Mouse (Mus musculus) embryonic facial prominence, embryonic 12.5 days (tissue): ENCODE measurements around the gene Gm5485. TPM values are rescaled to one million over a fixed set of nuclear protein-coding genes. Genes with fewer than 3 reads are reported as not detected.

Experiments used
- ATAC-seq: fragments of 200-750 bp; cut with Nextera tagmentation; 2 replicates; pipeline ENCODE4 v1.8.0; 2017; ENCODE audit not compliant: insufficient number of reproducible peaks, insufficient read depth, low FRiP score, low TSS enrichment
- H3K27ac ChIP-seq: fragments of 300-500 bp; sonication (generic); 2 replicates; pipeline ENCODE4 v1.5.1; 2016; ENCODE audit warnings: mild to moderate bottlenecking
- H3K27me3 ChIP-seq: fragments of 300-500 bp; sonication (generic); 2 replicates; pipeline ENCODE4 v1.6.1; 2016; ENCODE audit warnings: mild to moderate bottlenecking, moderate library complexity
- H3K36me3 ChIP-seq: fragments of 300-500 bp; sonication (generic); 2 replicates; pipeline ENCODE4 v1.6.1; 2016; ENCODE audit warnings: mild to moderate bottlenecking
- H3K4me1 ChIP-seq: fragments of 300-500 bp; sonication (generic); 2 replicates; pipeline ENCODE4 v1.6.1; 2016
- H3K4me2 ChIP-seq: fragments of 300-500 bp; sonication (generic); replicated peaks from 2 replicates; pipeline ENCODE4 v1.6.1; 2016; ENCODE audit warnings: mild to moderate bottlenecking, moderate library complexity
- H3K4me3 ChIP-seq: fragments of 300-500 bp; sonication (generic); 2 replicates; pipeline ENCODE4 v1.5.1; 2016; ENCODE audit warnings: mild to moderate bottlenecking
- H3K9ac ChIP-seq: fragments of 300-500 bp; sonication (generic); 2 replicates; pipeline ENCODE4 v1.6.1; 2016; ENCODE audit warnings: mild to moderate bottlenecking, moderate library complexity
- H3K9me3 ChIP-seq: fragments of 300-500 bp; sonication (generic); 2 replicates; pipeline ENCODE4 v1.6.1; 2016; ENCODE audit warnings: mild to moderate bottlenecking, moderate library complexity
- WGBS: fragments of 180-500 bp; shearing (Covaris S2); methylation state at CpG from one replicate; pipeline ENCODE4 v1.1.7; 2016; 5-methylcytosine and 5-hydroxymethylcytosine counted together
- polyA plus RNA-seq: library from polyadenylated mRNA; unstranded; fragments of >200 nt; fragmentation: Nextera tagmentation; extraction: Ambion mirVana; gene quantifications from 2 replicates; pipeline ENCODE4 v1.2.1, GENCODE M21; 2016

The Gm5485 gene
- not detected in 2 replicates for polyA plus RNA-seq

GRCm38 (mm10) chr16:48412246-48412645 lies at the start of gene Gm5485:
Gene Gm5485 (minus strand): TSS chr16:48412416.
- no peak for ATAC-seq
- H3K4me3 ChIP-seq: no peak within 1 kb of the TSS
- H3K9me3 ChIP-seq: no peaks in the 10 kb centered on the region
- no peaks in the 10 kb centered on the region for H3K36me3 ChIP-seq
- H3K27ac ChIP-seq: no peak within 1 kb of the TSS
- H3K4me1 ChIP-seq: no peaks in the 10 kb centered on the region
- 82% methylated on average over 1 of the region's 1 CpGs for WGBS
- H3K4me2 ChIP-seq: no peak within 1 kb of the TSS
- no peak within 1 kb of the TSS for H3K9ac ChIP-seq
- H3K27me3 ChIP-seq: no peaks in the 10 kb centered on the region

DNA sequence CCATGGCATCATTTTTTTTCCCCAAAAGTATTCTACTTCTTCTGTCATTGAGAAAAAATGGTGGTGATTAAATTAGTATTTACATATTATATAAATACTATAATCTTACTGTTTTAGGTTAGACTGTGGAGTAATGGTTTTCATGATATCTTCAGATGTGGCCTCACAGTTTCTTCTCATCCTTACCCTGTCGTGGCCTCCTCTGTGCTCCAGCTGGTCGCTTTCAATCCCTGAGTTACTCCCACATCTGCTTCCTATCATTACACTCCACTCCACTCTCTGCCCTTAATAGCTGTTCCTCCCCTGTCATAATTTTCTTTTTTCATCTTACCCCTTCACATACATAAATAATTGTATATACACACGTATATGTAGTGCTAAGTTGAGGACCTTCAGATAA lies 41.0 kb upstream of the Gm5485 start:
- Histone ChIP-seq H3K36me3 (no peaks in the 10 kb centered on the region), H3K27ac (no peak overlapping the region), H3K4me3 (no peak overlapping the region), H3K9ac (no peak overlapping the region), H3K4me2 (no peak overlapping the region), H3K27me3 (no peaks in the 10 kb centered on the region), H3K9me3 (no peaks in the 10 kb centered on the region), H3K4me1 (no peaks in the 10 kb centered on the region)
- WGBS: 42% methylated on average over 3 of the region's 3 CpGs
- ATAC-seq: no peak

GRCm38 (mm10) chr16:48446161-48446925 lies 34.1 kb upstream of the Gm5485 start:
- no peak overlapping the region for H3K4me2 ChIP-seq
- no peaks in the 10 kb centered on the region for H3K9me3 ChIP-seq
- 74% methylated on average over 8 of the region's 8 CpGs for WGBS
- H3K4me3 ChIP-seq: no peak overlapping the region
- no peak overlapping the region for H3K9ac ChIP-seq
- ATAC-seq: no peak
- no peaks in the 10 kb centered on the region for H3K4me1 ChIP-seq
- H3K27me3 ChIP-seq: no peaks in the 10 kb centered on the region
- no peak overlapping the region for H3K27ac ChIP-seq
- no peaks in the 10 kb centered on the region for H3K36me3 ChIP-seq

DNA sequence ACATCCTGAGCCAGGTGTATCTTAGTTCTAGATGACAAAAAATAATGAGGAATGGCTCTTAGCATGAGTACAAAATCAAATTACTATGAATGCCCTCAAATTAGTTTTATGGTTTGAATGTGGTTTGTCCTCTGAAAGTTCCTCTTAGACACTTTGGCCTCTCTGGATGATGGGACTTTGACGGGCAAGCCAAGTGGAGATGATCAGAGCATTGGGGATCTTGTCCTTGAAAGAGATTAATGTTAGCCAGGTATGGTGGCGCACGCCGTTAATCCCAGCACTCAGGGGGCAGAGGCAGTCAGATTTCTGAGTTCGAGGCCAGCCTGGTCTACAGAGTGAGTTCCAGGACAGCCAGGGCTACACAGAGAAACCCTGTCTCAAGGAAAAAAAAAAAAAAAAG lies 32.4 kb upstream of the Gm5485 start:
- Histone ChIP-seq H3K27ac (no peak overlapping the region), H3K4me3 (no peak overlapping the region), H3K36me3 (no peaks in the 10 kb centered on the region), H3K4me2 (no peak overlapping the region), H3K27me3 (no peaks in the 10 kb centered on the region), H3K4me1 (no peaks in the 10 kb centered on the region), H3K9me3 (no peaks in the 10 kb centered on the region), H3K9ac (no peak overlapping the region)
- 91% methylated on average over 5 of the region's 5 CpGs for WGBS
- ATAC-seq: no peak

- H3K4me1 ChIP-seq: no peaks in the 10 kb centered on the region
- no peak overlapping the region for H3K27ac ChIP-seq
- H3K9ac ChIP-seq: no peak overlapping the region
- no peaks in the 10 kb centered on the region for H3K9me3 ChIP-seq
- H3K4me2 ChIP-seq: no peak overlapping the region
- H3K36me3 ChIP-seq: no peaks in the 10 kb centered on the region
- no peak for ATAC-seq
- no peaks in the 10 kb centered on the region for H3K27me3 ChIP-seq
- no peak overlapping the region for H3K4me3 ChIP-seq
These were observed 25.3 kb upstream of the Gm5485 start for GRCm38 (mm10) chr16:48437476-48437875.

GRCm38 (mm10) chr16:48435454-48435853 lies 23.2 kb upstream of the Gm5485 start:
- WGBS: 3% methylated on average over 1 of the region's 1 CpGs
- Histone ChIP-seq H3K4me1 (no peaks in the 10 kb centered on the region), H3K9ac (no peak overlapping the region), H3K4me2 (no peak overlapping the region), H3K4me3 (no peak overlapping the region), H3K9me3 (no peaks in the 10 kb centered on the region), H3K27ac (no peak overlapping the region), H3K27me3 (no peaks in the 10 kb centered on the region), H3K36me3 (no peaks in the 10 kb centered on the region)
- ATAC-seq: no peak

GRCm38 (mm10) chr16:48431027-48431426 lies 18.8 kb upstream of the Gm5485 start, which contains the start of gene Morc1:
Gene Morc1 (plus strand): TSS chr16:48431237.
- no peak within 1 kb of the TSS for H3K27ac ChIP-seq
- H3K4me2 ChIP-seq: no peak within 1 kb of the TSS
- no peaks in the 10 kb centered on the region for H3K36me3 ChIP-seq
- no peak for ATAC-seq
- no peak within 1 kb of the TSS for H3K9ac ChIP-seq
- H3K27me3 ChIP-seq: no peaks in the 10 kb centered on the region
- no peaks in the 10 kb centered on the region for H3K4me1 ChIP-seq
- H3K9me3 ChIP-seq: no peaks in the 10 kb centered on the region
- no peak within 1 kb of the TSS for H3K4me3 ChIP-seq
- WGBS: 94% methylated on average over 15 of the region's 15 CpGs

DNA sequence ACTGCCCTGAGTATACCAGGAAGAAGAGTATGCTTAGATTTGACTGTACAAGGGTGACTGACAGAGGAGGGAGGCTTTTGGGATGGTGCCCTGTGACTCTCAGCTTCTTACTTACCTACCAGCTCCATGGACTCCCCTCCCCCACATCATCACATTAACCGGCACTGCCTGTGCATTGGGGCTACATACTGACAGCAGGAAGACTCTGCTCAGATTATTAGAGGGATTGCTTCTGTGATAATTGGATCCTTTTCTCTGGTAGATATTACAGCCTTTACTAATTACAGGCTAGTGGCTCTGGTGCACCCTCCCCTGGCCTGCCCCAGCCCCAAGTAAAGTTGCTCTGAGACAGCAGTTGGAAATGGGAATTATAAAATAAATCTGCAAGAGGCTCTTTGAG lies 17.2 kb upstream of the Gm5485 start:
- Histone ChIP-seq H3K9me3 (no peaks in the 10 kb centered on the region), H3K27me3 (no peaks in the 10 kb centered on the region), H3K4me2 (no peak overlapping the region), H3K36me3 (no peaks in the 10 kb centered on the region), H3K4me1 (no peaks in the 10 kb centered on the region), H3K4me3 (no peak overlapping the region), H3K9ac (no peak overlapping the region), H3K27ac (no peak overlapping the region)
- WGBS: 59% methylated on average over 1 of the region's 1 CpGs
- ATAC-seq: no peak

GRCm38 (mm10) chr16:48424069-48424468 lies 11.9 kb upstream of the Gm5485 start:
- 85% methylated on average over 4 of the region's 4 CpGs for WGBS
- no peaks in the 10 kb centered on the region for H3K4me1 ChIP-seq

DNA sequence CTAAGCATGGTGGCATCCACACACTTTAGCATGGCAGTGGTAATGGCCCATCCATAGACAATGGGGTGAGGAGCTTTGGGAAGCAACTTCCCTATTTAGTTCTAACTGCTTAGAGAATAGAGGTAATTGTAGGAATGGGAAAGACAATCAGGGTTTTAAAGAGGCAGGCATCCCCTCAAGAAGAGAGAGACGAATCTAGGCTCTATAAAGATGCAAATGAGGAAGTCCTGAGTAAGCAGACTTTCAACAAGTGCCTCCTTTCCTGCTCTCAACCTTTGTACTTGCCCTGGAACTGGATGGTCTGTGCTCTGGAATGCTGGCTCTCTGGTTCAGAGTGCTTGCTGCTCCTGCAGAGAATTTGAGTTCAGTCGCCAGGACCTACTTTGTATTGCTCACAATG lies 10.3 kb upstream of the Gm5485 start:
- Histone ChIP-seq H3K4me2 (no peak overlapping the region), H3K27ac (no peak overlapping the region), H3K36me3 (no peaks in the 10 kb centered on the region), H3K27me3 (no peaks in the 10 kb centered on the region), H3K9me3 (no peaks in the 10 kb centered on the region), H3K4me3 (no peak overlapping the region), H3K9ac (no peak overlapping the region), H3K4me1 (no peaks in the 10 kb centered on the region)
- WGBS: 27% methylated on average over 2 of the region's 2 CpGs
- ATAC-seq: no peak

More at GRCm38 (mm10) chr16:48424069-48424468, 11.9 kb upstream of the Gm5485 start:
- Histone ChIP-seq H3K9me3 (no peaks in the 10 kb centered on the region), H3K4me3 (no peak overlapping the region), H3K4me2 (no peak overlapping the region), H3K9ac (no peak overlapping the region), H3K27ac (no peak overlapping the region), H3K36me3 (no peaks in the 10 kb centered on the region), H3K27me3 (no peaks in the 10 kb centered on the region)
- no peak for ATAC-seq

DNA sequence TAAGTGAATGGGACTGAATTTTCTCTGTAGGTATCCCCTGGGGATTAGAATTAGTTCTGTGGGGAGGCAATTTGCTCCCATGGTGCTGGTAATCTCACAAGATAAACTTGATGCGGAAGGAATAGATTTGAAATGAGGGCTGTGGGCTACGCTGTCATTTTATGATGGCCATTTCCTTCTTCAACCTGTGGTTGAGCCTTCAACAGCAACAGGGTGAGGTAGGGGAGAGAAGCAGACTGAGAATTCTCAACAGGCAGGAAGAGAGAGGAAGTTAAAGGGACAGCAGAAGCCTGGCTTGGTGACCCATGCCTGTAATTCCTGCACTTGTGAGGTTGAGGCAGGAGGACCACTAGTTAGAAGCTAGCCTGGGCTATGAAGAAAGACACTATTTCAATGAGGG lies 6.8 kb upstream of the Gm5485 start:
- Histone ChIP-seq H3K9me3 (no peaks in the 10 kb centered on the region), H3K4me1 (no peaks in the 10 kb centered on the region), H3K36me3 (no peaks in the 10 kb centered on the region), H3K27ac (no peak overlapping the region), H3K4me2 (no peak overlapping the region), H3K27me3 (no peaks in the 10 kb centered on the region), H3K4me3 (no peak overlapping the region), H3K9ac (no peak overlapping the region)
- ATAC-seq: no peak
- 83% methylated on average over 2 of the region's 2 CpGs for WGBS

DNA sequence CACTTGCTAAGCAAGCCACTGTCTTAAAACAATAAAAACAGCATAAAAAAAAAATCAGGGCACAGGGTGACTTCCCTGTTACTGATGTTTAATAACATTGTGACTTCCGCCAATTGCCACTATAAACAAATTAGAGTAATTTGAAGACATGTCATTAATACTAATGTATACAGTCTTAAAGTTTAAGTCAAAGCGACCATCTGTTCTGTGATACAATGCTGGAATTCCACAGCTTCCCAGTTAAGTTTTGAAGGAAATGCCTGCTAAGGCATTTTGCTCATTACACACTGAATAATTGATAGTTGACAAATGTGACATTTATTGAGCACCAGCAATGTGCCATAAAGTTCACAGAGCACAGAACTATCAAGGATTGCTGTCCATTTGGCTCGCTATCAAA lies 6.3 kb upstream of the Gm5485 start:
- Histone ChIP-seq H3K4me2 (no peak overlapping the region), H3K4me3 (no peak overlapping the region), H3K9ac (no peak overlapping the region), H3K9me3 (no peaks in the 10 kb centered on the region), H3K27ac (no peak overlapping the region), H3K36me3 (no peaks in the 10 kb centered on the region), H3K4me1 (no peaks in the 10 kb centered on the region), H3K27me3 (no peaks in the 10 kb centered on the region)
- 75% methylated on average over 3 of the region's 3 CpGs for WGBS
- no peak for ATAC-seq
